Mouse (Mus musculus) midbrain, postnatal 0 days (tissue): ENCODE results near the gene Tmem168. TPM values are rescaled to one million over a fixed set of nuclear protein-coding genes. Genes with fewer than 3 reads are reported as not detected.

Experiments used
- ATAC-seq: fragments of 200-750 bp; cut with Nextera tagmentation; 2 replicates; pipeline ENCODE4 v1.8.0; 2017; ENCODE audit warnings: moderate number of reproducible peaks, mild to moderate bottlenecking, moderate TSS enrichment, moderate library complexity; ENCODE audit not compliant: low FRiP score
- DNase-seq: peaks from one replicate; pipeline ENCODE4 v3.0.0-alpha.2; 2015; ENCODE audit warnings: low spot score
- H3K27ac ChIP-seq: fragments of 300-500 bp; sonication (generic); 2 replicates; pipeline ENCODE4 v1.5.1; 2014; ENCODE audit warnings: low read depth, mild to moderate bottlenecking, low read length, mixed read lengths
- H3K27me3 ChIP-seq: fragments of 300-500 bp; sonication (generic); 2 replicates; pipeline ENCODE4 v1.6.1; 2014; ENCODE audit warnings: low read length, control low read depth, mixed read lengths; ENCODE audit not compliant: insufficient read depth
- H3K36me3 ChIP-seq: fragments of 300-500 bp; sonication (generic); 2 replicates; pipeline ENCODE4 v1.6.1; 2014; ENCODE audit warnings: low read length, control low read depth, mixed read lengths; ENCODE audit not compliant: insufficient read depth
- H3K4me1 ChIP-seq: fragments of 300-500 bp; sonication (generic); 2 replicates; pipeline ENCODE4 v1.6.1; 2014; ENCODE audit warnings: mild to moderate bottlenecking, control low read depth, antibody characterized with exemption, low read length, mixed read lengths; ENCODE audit not compliant: insufficient read depth
- H3K4me2 ChIP-seq: fragments of 300-500 bp; sonication (generic); 2 replicates; pipeline ENCODE4 v1.6.1; 2014; ENCODE audit warnings: low read depth, mild to moderate bottlenecking, low read length, mixed read lengths; ENCODE audit not compliant: poor library complexity, severe bottlenecking
- H3K4me3 ChIP-seq: fragments of 300-500 bp; sonication (generic); 2 replicates; pipeline ENCODE4 v1.5.1; 2014; ENCODE audit warnings: low read depth, mild to moderate bottlenecking, low read length, moderate library complexity
- H3K9ac ChIP-seq: fragments of 300-500 bp; sonication (generic); replicated peaks from 2 replicates; pipeline ENCODE4 v1.6.1; 2014; ENCODE audit warnings: mild to moderate bottlenecking, low read length, moderate library complexity, mixed read lengths; ENCODE audit not compliant: poor library complexity, severe bottlenecking
- H3K9me3 ChIP-seq: fragments of 300-500 bp; sonication (generic); 2 replicates; pipeline ENCODE4 v1.6.1; 2016; ENCODE audit warnings: low read length, control low read depth
- CTCF ChIP-seq: IDR thresholded peaks from 2 replicates; pipeline ENCODE4 v1.5.1; 2016; ENCODE audit warnings: antibody characterized with exemption, mild to moderate bottlenecking
- WGBS: fragments of 180-500 bp; shearing (Covaris S2); extraction: QIAGEN DNeasy Blood & Tissue Kit; methylation state at CpG from one replicate; pipeline ENCODE4 v1.1.7; 2014; 5-methylcytosine and 5-hydroxymethylcytosine counted together
- polyA plus RNA-seq: library from polyadenylated mRNA; unstranded; fragments of >200 nt; fragmentation: Nextera tagmentation; extraction: Ambion mirVana; gene quantifications from 2 replicates; pipeline ENCODE4 v1.2.1, GENCODE M21; 2015
- total RNA-seq: library from RNA; depleted of rRNA; stranded (reverse); fragments of >200 nt; gene quantifications from 2 replicates; pipeline ENCODE4 v1.2.3, GENCODE M21; 2014; rRNA removed

The Tmem168 gene
- total RNA-seq (16.6 and 19.5 TPM in 2 replicates), polyA plus RNA-seq (12.5 and 15.0 TPM in 2 replicates)

DNA sequence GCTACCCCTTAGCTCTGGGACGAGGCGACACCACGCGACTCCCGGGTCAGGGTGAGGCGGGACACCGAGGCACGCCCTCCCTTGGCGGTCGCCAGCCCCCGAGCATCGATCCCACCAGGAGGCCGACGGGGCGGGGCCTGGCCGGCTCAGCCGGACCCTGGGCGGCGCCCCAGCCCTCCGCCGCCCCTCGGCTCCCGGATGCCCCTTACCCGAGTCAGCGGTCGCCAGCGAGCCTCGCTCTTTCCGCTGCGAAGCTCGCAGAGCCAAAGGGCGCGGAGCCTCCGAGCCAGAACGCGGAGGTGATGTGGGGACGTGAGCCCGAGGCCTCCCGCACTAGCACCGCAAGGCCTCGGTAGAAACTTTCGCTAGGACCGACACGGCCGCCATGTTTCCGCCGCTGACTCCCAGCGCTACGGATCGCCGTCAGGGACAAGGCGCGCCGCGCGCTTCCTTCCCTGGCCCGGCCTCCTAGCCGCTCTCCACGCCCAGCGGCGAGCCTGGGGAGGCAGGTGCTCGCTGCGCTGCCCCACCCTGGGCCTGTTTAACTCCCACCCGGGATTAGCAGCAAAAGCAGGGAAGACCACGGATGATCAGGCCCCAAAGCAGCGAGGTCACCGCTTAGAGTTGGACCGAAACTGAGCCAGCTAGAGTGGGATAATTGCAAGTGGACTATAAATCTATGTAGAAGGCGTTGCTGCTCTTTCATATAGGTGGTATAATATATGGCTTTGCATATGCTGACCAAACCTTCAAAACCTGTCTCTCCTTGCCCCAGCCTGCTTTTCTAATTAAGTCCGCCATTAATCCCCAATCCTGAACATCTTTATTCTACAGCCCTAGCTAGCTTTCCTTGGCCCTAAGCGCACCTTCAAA lies at the start of gene Tmem168:
Gene Tmem168, minus strand, starts transcription at position 480 of the 873 bp plus-strand sequence.
- Histone ChIP-seq H3K4me3 (peak within 1 kb of the TSS; percentile 65), H3K9ac (peak within 1 kb of the TSS; percentile 74), H3K4me2 (peak within 1 kb of the TSS; percentile 61), H3K27me3 (no peaks in the 10 kb centered on the region), H3K9me3 (no peaks in the 10 kb centered on the region), H3K27ac (peak within 1 kb of the TSS; percentile 89), H3K36me3 (no peaks in the 10 kb centered on the region), H3K4me1 (peaks cover 9% of the 10 kb centered on the region; the same call in 1 of the 2 replicates)
- TF ChIP-seq CTCF: no peak; the same call in 1 of the 2 replicates
- DNase-seq: peak; percentile 91
- 2% methylated on average over 69 of the region's 71 CpGs for WGBS
- peak; percentile 94 for ATAC-seq

GRCm38 (mm10) chr6:13654081-13654480 lies 46.2 kb upstream of the Tmem168 start:
- no peak overlapping the region for H3K4me2 ChIP-seq
- no peaks in the 10 kb centered on the region for H3K27me3 ChIP-seq
- H3K4me3 ChIP-seq: no peak overlapping the region
- no peak for TF ChIP-seq CTCF
- no peaks in the 10 kb centered on the region for H3K36me3 ChIP-seq
- no peak overlapping the region for H3K27ac ChIP-seq
- H3K4me1 ChIP-seq: no peaks in the 10 kb centered on the region
- H3K9me3 ChIP-seq: no peaks in the 10 kb centered on the region
- DNase-seq (no peak), ATAC-seq (no peak)
- H3K9ac ChIP-seq: no peak overlapping the region

DNA sequence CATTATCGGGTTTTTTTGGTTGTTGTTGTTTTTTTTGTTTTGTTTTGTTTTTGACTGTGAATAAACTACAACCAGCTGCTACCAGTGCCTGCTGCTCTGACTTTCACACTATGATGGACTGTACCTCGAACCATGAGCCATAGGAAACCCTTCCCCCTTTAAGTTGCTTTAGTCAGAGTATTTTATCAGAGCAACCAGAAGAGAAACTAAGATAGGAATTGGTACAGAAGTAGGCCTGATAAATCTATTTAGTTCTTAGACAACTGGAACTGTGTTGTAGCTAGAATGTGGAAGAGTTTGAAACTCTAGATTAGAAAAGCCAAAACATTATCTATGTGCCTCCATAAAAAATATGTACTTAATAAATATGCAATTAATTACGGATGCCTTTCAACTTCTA lies 44.4 kb upstream of the Tmem168 start:
- no peak for TF ChIP-seq CTCF
- WGBS: 98% methylated on average over 3 of the region's 3 CpGs
- H3K4me1 ChIP-seq: no peaks in the 10 kb centered on the region

DNA sequence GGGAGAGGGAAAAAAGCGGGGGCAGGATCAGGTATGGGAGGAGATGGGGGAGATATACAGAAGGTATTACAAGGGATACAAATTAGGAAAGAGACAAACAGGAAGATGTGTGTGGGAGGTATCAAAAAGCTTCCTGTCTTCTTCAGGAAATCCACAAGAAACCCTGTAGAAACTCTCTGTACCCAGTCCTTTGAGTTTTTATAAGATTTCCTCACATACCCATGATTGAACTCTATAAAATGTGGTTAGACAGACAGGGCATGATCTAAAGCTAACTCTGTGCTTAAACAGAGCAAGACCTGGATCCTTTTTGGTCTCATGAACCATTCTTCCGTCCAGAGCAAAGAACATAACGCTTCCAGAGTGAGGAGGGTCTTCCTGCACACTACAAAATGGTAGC lies 43.0 kb upstream of the Tmem168 start:
- ATAC-seq: no peak
- Histone ChIP-seq H3K4me1 (no peaks in the 10 kb centered on the region), H3K9me3 (0 out of 2 replicates have a peak, but pooled peaks cover 3% of the 10 kb centered on the region), H3K4me3 (no peak overlapping the region), H3K4me2 (no peak overlapping the region), H3K9ac (no peak overlapping the region), H3K27ac (no peak overlapping the region), H3K27me3 (no peaks in the 10 kb centered on the region), H3K36me3 (no peaks in the 10 kb centered on the region)
- TF ChIP-seq CTCF: no peak
- WGBS: 98% methylated on average over 3 of the region's 3 CpGs
- no peak for DNase-seq

More for the DNA sequence above, 44.4 kb upstream of the Tmem168 start:
- H3K4me3 ChIP-seq: no peak overlapping the region
- no peak overlapping the region for H3K4me2 ChIP-seq
- DNase-seq (no peak), ATAC-seq (no peak)
- H3K9ac ChIP-seq: no peak overlapping the region
- 0 out of 2 replicates have a peak, but pooled peaks cover 3% of the 10 kb centered on the region for H3K9me3 ChIP-seq
- H3K36me3 ChIP-seq: no peaks in the 10 kb centered on the region
- no peak overlapping the region for H3K27ac ChIP-seq
- H3K27me3 ChIP-seq: no peaks in the 10 kb centered on the region

DNA sequence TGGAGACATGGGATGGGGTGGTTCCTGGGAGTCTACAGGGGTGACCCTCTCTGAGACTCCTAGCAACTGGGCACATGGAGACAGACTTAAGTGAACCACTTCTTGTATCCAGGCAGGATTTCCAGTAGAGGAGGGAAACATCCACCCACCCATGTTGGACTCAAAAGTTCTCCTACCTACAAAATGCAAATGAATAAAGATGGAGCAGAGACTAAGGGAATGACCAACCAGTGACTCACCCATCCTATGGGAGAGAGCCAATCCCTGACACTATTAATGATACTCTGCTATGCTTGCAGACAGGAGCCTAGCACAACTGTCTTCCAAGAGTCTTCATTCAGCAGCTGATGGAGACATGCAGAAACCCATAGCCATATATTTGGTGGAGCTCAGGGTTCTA lies 40.4 kb upstream of the Tmem168 start:
- no peaks in the 10 kb centered on the region for H3K4me1 ChIP-seq
- TF ChIP-seq CTCF: no peak
- no peak overlapping the region for H3K27ac ChIP-seq
- DNase-seq (no peak), ATAC-seq (no peak)
- H3K27me3 ChIP-seq: no peaks in the 10 kb centered on the region
- no peaks in the 10 kb centered on the region for H3K36me3 ChIP-seq
- no peak overlapping the region for H3K4me3 ChIP-seq
- H3K9ac ChIP-seq: no peak overlapping the region
- H3K4me2 ChIP-seq: no peak overlapping the region
- H3K9me3 ChIP-seq: 0 out of 2 replicates have a peak, but pooled peaks cover 3% of the 10 kb centered on the region

DNA sequence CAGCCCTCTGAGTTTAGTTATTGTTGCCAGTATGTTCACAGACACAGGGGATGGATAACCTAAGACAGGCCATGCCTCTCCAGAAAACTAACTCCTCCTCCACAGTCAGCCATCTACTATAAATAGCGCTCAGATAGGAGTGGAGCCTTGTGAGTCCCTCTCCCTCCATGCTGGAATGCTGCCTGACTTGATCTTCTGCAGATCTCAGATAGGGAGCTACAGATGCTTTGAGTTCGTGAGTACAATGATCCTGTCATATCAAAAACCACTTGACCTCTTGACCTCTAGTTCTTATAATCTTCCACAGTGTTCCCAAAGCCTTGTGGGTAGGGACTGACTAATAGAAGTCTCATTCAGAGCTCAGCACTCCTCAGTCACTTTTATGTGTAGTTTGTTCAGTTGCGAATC lies 28.7 kb upstream of the Tmem168 start:
- no peak overlapping the region for H3K4me3 ChIP-seq
- no peak for TF ChIP-seq CTCF
- no peak overlapping the region for H3K4me2 ChIP-seq
- H3K9ac ChIP-seq: no peak overlapping the region
- H3K9me3 ChIP-seq: no peaks in the 10 kb centered on the region
- WGBS: 88% methylated on average over 3 of the region's 3 CpGs
- no peaks in the 10 kb centered on the region for H3K4me1 ChIP-seq
- H3K27ac ChIP-seq: no peak overlapping the region
- ATAC-seq (no peak), DNase-seq (no peak)
- no peaks in the 10 kb centered on the region for H3K27me3 ChIP-seq
- 0 out of 2 replicates have a peak, but pooled peaks cover 2% of the 10 kb centered on the region for H3K36me3 ChIP-seq
